Mouse (Mus musculus): ENCODE data around the gene Fkbp8.
"Not testable (repeated sequence)": the region's sequence is repeated elsewhere in the genome, so short reads cannot be mapped to it uniquely, and the experiment has no call there.

The Fkbp8 gene

DNA sequence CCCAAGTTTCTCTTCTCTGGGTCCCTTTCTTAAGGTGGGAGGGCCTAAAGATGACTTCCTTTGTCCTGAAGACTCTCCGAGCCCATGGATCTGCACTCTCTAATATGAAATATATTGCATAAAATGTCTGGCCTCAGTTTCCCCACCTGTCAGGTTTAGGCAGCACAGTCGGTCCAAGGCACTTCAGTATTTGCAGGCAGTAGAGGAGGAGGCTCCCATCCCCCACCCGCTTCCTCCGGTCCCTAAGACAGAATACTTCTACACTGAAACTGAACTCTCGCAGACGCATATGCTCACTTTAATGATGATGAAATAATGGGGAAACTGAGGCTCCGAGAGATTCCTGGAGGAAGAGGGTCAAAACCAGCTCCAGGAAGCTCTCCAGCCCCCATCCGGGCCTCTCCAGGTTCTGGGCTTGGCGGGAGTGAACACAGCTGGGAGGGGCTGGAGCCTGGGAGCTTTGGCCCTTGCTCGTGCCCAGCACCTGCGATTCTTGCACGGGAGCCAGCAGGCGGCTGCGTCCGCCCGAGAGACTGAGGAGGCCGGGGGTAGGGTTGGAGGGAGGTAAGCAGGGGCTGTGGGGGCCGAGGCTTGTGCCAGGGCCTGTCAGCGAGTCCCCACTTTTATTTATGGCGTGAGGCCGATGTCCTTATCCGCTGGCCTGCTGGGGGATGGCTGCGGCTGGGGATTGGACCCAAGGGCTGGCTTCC lies 25.5 kb upstream of the Fkbp8 start:
- DNase-seq (ENCODE audit: low spot score in 2 of 2): no peak

DNA sequence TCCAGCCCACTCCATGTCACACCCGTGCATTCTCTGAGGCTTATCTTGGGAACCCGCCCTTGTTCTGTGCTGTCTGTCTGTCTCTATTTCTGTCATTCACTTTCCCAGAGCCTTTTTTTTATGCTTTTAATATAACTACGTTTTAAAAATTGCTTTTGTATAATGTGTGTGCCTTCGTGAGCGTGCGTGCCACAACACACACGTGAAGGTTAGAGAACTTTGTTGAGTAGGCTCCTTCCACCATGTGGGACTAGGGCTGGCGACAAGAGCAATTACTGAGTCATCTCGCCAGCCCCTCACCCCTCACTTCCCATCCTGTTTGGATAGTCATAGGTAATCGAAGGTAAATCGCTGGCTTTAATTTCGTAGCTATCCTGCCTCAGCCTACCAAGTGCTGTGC lies 25.0 kb upstream of the Fkbp8 start:
- DNase-seq (ENCODE audit: low spot score in 2 of 2): no peak

DNA sequence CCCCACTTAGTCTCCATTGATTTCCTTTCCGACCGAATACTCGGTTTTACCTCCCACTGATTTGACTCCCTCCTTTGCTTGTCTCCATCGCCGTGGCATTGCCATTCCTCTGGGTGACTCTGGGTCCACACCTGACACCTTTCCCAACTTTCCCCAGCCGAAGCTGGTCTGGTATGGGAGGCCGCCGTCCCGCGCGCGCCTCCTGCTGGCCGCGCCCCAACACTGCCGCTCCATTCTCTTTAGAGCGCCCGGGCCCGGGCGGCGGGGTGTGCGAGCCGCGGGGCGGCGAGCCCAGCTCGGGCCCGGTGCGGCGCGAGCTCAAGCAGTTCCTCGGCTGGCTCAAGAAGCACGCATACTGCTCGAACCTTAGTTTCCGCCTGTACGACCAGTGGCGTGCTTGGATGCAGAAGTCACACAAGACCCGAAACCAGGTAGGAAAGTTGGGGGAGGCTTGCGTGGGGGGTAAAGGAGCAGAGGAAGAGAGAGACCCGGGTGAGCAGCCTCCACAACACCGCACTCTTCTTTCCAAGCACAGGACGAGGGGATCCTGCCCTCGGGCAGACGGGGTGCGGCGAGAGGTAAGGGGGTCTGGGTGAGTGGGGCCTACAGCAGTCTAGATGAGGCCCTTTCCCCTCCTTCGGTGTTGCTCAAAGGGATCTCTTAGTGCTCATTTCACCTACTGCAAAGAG lies 24.3 kb upstream of the Fkbp8 start:
- peak; percentile 71 to 89 for DNase-seq (ENCODE audit: low spot score in 2 of 2)

- DNase-seq (ENCODE audit: low spot score in 2 of 2): no peak
These were observed 23.2 kb upstream of the Fkbp8 start for GRCm38 (mm10) chr8:70504291-70504716.

DNA sequence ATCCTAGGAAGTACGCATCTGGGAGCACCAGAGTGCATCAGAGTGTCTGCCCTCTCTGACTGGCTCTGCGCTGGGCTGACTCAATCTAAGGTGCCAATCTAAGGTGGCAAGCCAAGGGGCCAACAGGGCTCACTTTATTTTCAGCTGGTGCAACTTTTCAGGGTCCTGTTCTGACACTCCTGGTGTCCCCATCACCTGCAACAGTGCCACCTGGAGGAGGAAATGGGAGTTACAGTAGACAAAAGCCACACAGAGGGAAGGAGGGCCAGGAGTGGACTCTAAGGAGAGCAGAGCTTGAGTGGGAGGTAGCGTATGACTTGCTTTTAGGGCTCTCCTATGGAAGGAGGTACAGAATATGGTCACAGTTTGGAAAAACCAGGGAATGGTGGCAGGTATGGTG lies 22.7 kb upstream of the Fkbp8 start:
- peak; percentile 85 to 96 for DNase-seq (ENCODE audit: low spot score in 2 of 2)

- DNase-seq (ENCODE audit: low spot score in 2 of 2): no peak
These were observed 21.7 kb upstream of the Fkbp8 start for GRCm38 (mm10) chr8:70505698-70506327.

GRCm38 (mm10) chr8:70506328-70507026 lies 21.0 kb upstream of the Fkbp8 start, which contains the start of gene Rex1bd:
TSS of gene Rex1bd (minus strand) at chr8:70506752.
- DNase-seq (ENCODE audit: low spot score in 2 of 2): peak; percentile 93 to 99

- DNase-seq (ENCODE audit: low spot score in 2 of 2): no peak
These were observed 20.5 kb upstream of the Fkbp8 start for GRCm38 (mm10) chr8:70507027-70507393.

DNA sequence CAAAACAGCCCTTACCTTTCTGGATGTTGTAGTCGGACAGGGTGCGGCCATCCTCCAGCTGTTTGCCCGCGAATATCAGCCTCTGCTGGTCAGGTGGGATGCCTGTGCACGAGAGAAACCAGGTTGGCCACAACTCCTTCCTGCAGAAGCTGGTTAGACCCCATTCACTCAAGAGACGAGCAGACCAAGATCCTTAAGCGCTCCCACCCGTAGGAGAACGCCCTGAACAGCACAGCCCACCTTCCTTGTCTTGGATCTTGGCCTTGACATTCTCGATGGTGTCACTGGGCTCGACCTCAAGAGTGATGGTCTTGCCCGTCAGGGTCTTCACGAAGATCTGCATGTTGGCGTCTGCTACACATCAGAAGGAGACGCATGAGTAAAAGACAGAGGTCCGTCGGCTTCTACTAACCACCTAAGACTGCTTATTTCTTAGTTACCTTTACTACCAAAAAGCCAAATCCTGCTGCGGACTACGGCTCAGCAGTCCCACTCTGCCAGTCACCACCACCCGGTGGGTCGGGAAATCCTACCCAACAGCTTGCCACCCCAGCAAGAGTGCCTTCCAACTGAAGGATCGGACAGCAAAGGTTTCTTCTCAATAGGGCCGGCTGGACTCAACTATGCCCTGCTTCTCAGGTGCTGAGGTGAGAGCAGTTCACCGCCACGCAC lies 18.1 kb upstream of the Fkbp8 start:
- DNase-seq (ENCODE audit: low spot score in 2 of 2): no peak

- DNase-seq (ENCODE audit: low spot score in 2 of 2): peak; percentile 97
These were observed 17.2 kb upstream of the Fkbp8 start, which contains the start of gene Uba52 for GRCm38 (mm10) chr8:70510228-70510915. TSS of gene Uba52 (minus strand) at chr8:70510801.

DNA sequence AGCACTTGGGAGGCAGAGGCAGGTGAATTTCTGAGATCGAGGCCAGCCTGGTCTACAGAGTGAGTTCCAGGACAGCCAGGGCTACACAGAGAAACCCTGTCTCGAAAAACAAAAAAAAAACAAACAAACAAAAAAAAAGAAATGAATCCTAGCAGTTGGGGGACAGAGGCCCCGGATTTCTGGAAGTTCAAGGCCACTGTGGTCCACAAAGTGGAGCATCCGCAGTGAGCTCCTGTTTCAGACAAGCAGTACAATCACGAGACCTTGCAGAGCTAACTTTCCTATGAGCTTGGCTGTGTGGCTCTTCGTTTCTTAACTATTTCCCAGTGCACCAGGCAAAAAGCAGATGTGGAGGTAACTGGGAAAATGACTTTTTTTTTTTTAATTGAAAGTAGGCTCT lies 16.4 kb upstream of the Fkbp8 start:
- DNase-seq (ENCODE audit: low spot score in 2 of 2): not testable (repeated sequence)

DNA sequence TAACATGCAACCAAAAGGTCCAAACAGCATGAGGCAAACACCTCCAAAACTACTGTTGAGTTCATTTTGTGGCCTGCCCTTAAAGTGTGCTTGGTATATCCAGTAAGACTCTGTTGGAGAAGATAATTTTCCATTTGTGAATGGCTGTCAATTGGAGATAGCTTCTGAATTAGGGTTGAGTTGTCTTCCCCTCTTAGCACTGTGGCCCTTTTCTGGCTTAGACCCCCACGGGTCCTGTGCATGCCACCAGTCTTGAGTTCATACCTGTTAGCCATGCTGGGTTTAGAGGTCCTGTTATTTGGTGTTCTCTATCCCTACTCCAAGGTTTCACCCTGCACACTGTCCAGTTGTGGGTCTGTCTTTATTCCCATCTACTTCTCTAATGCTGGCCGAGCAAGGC lies 15.8 kb upstream of the Fkbp8 start:
- DNase-seq (ENCODE audit: low spot score in 2 of 2): no peak

DNA sequence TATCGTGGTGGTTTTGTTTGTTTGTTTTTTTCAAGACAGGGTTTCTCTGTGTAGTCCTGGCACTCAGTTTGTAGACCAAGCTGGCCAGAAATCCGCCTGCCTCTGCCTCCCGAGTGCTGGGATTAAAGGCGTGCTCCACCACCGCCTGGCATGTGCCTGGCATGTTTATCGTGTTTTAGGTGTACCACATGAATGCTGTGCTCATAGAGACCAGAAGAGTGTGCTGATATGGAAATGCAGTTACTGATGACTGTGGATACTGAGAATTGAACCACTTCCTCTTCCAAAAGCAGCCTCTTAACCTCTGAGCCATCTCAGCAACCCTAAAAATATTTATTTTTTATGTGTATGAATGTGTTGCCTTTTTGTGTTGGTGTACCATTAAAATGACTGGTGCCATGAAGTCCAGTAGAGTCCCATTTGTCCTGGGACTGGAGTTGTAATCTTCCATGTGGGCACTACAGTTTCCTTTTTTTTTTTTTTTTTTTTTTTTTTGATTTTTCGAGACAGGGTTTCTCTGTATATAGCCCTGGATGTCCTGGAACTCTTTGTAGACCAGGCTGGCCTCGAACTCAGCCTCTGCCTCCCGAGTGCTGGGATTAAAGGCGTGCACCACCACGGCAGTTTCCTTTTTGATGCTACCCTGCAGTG lies 15.1 kb upstream of the Fkbp8 start:
- no peak for DNase-seq (ENCODE audit: low spot score in 2 of 2)

DNA sequence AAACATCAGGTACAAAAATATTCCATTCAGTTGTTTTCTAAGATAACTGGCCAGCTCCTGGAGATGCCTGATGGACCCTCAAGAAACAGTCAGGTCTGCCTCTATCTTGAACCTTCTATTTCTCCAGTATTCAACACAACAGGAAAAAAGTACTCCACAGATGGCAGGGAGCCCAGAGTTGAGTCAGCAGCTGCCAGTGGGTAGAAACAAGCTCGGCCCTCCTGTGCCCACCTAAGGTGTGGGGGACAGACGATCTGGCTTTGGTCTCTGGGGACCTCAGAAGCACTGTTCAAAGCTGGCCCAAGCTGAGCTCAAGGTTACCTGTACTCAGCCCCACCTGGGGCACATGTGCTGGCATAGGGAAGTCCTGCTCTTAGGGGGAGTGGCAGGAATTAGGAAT lies 14.1 kb upstream of the Fkbp8 start:
- no peak for DNase-seq (ENCODE audit: low spot score in 2 of 2)

GRCm38 (mm10) chr8:70517940-70518643 lies 9.4 kb upstream of the Fkbp8 start:
- no peak for DNase-seq (ENCODE audit: low spot score in 2 of 2)

GRCm38 (mm10) chr8:70519043-70519442 lies 8.5 kb upstream of the Fkbp8 start:
- DNase-seq (ENCODE audit: low spot score in 2 of 2): no peak

DNA sequence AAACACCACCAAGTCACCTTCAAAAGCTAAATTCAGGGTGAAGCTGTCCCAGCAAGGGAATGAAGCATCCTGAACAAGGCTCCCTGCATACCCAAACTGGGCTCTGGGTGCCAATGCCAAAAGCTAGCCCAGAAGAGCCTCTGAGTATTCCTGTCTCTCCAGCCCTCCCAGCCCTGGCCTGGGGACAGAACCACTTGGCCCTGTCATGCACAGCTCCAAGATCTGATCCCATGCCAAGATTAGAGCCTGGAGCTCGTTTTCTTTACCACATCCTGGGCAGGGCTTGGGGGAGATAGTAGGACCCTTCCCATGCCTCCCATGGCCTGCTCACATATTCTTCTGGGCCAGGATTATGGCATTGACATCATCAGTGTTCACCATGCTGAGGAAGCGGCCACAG lies 7.9 kb upstream of the Fkbp8 start:
- no peak for DNase-seq (ENCODE audit: low spot score in 2 of 2)

DNA sequence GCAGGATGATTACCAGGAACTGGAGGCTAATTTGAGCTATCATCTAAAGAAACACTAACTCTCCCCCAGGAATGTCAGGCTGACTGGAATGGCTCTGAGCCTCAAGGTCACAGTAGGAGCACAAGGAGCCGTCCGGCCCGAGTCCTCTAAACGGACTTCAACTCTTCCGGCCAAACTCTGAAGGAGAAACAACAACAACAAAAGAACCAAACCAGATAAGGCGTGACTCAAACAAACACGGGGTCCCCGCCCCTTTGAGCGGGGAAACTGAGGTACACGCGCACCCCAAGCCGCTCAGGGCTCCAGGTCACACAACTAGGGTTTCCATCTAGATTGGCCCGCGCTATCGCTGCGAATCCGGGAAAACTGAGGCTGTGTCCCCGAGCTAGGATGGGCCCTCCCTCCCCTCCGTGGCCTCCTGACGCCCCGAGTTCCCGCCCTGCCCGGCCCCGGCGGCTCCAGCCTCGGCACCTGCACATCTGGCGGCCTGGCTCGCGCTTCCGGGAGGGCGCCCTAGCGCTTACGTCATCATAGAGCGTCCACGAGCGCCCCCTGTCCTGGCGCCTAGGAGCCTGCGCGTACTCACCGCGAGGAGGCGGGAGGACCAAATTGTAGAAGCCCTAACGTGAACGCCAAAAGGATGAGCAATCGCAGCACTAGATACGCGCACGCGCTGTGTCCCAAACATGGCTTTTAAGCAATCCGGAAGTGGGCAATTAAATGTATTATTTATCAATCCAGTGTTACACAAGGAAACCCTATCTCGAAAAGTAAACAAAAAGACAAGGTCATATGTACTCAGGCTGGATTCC lies 4.7 kb upstream of the Fkbp8 start:
- peak; percentile 96 to 98 for DNase-seq (ENCODE audit: low spot score in 2 of 2)

DNA sequence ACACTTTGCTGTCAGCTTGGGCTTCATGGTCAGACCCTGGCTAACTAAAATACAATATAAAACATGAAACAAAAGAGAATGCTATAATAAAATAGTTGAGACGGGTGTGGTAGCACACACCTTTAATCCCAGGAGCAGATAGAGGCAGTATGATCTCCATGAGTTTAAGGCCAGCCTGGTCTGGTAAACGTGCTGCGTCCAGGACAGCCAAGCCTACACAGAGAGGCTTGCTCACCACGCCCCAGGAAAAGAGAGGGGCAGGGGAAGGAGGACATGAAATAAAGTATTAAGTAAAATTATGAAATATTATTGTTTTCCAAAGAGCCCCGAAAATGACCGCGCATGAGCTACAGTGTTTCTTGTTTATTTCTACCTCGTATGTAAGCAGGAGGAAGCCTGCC lies 413 bp upstream of the Fkbp8 start:
- no peak for DNase-seq (ENCODE audit: low spot score in 2 of 2)

All from spleen, postnatal 4 days (tissue).